Comparison of ENCODE assay signal across 37 mouse cellular contexts in genomic region chr1:87108564-87108963, GRCm38 (mm10). TPM values are rescaled to one million over a fixed set of nuclear protein-coding genes. Genes with fewer than 3 reads are reported as not detected.
"Had no signal": no experiment of that assay in that cellular context is flagged by ENCODE, and none has a peak within 500 bp of the region (broad histone marks: within the 10 kb centered on the region; RNA-seq: fewer than 3 reads in every experiment).

No protein-coding gene starts in this region.

- H3K4me3 ChIP-seq: left cerebral cortex, adult 2 months; limb, embryonic 10.5 days; limb, embryonic 12.5 days; limb, embryonic 13.5 days; limb, embryonic 15.5 days; liver, embryonic 12.5 days; liver, embryonic 13.5 days; liver, embryonic 15.5 days; lung, embryonic 15.5 days; megakaryocyte, embryonic 14.5 days; midbrain, embryonic 12.5 days; midbrain, embryonic 13.5 days; midbrain, embryonic 15.5 days; myocyte; neural tube, embryonic 12.5 days had no signal

- H3K9me3 ChIP-seq: limb, embryonic 10.5 days; limb, embryonic 12.5 days; limb, embryonic 13.5 days; limb, embryonic 15.5 days; liver, embryonic 12.5 days; liver, embryonic 13.5 days; liver, embryonic 15.5 days; lung, embryonic 15.5 days; megakaryocyte, embryonic 14.5 days; midbrain, embryonic 12.5 days; midbrain, embryonic 13.5 days; midbrain, embryonic 15.5 days; neural tube, embryonic 12.5 days had no signal

- ATAC-seq: liver, embryonic 12.5 days; liver, postnatal 0 days; midbrain, embryonic 13.5 days; midbrain, embryonic 15.5 days; midbrain, embryonic 16.5 days had no signal

- H3K4me2 ChIP-seq: limb, embryonic 12.5 days; limb, embryonic 13.5 days; limb, embryonic 15.5 days; liver, embryonic 11.5 days; liver, embryonic 12.5 days; liver, embryonic 13.5 days; liver, embryonic 15.5 days; lung, embryonic 14.5 days; lung, embryonic 15.5 days; midbrain, embryonic 12.5 days; midbrain, embryonic 13.5 days; midbrain, embryonic 15.5 days; neural tube, embryonic 12.5 days had no signal

- DNase-seq: left cerebral cortex, postnatal 4 days; liver; liver, embryonic 13.5 days; liver, postnatal 0 days; lung, adult 18-20 months; lung, adult 2 months; lung, embryonic 14.5 days; lung, postnatal 10 days; lung, postnatal 14 days; lung, postnatal 36 days; lung, postnatal 4 days; midbrain, embryonic 14.5 days had no signal

- H3K27me3 ChIP-seq: limb, embryonic 12.5 days; limb, embryonic 13.5 days; limb, embryonic 15.5 days; liver, embryonic 12.5 days; liver, embryonic 13.5 days; liver, embryonic 15.5 days; lung, embryonic 15.5 days; midbrain, embryonic 12.5 days; midbrain, embryonic 13.5 days; midbrain, embryonic 15.5 days; neural tube, embryonic 12.5 days had no signal

- H3K36me3 ChIP-seq: limb, embryonic 10.5 days; limb, embryonic 12.5 days; limb, embryonic 13.5 days; limb, embryonic 15.5 days; liver, embryonic 12.5 days; liver, embryonic 13.5 days; liver, embryonic 15.5 days; lung, embryonic 15.5 days; midbrain, embryonic 12.5 days; midbrain, embryonic 13.5 days; midbrain, embryonic 15.5 days; neural tube, embryonic 12.5 days had no signal

- H3K27ac ChIP-seq: left cerebral cortex, adult 2 months; limb, embryonic 10.5 days; limb, embryonic 12.5 days; limb, embryonic 13.5 days; limb, embryonic 15.5 days; liver, embryonic 12.5 days; liver, embryonic 13.5 days; liver, embryonic 14.5 days; liver, embryonic 15.5 days; lung, embryonic 15.5 days; macrophage; midbrain, embryonic 12.5 days; midbrain, embryonic 13.5 days; midbrain, embryonic 15.5 days; neural tube, embryonic 12.5 days had no signal

- H3K4me1 ChIP-seq: limb, embryonic 10.5 days; limb, embryonic 12.5 days; limb, embryonic 13.5 days; limb, embryonic 15.5 days; liver, embryonic 12.5 days; liver, embryonic 13.5 days; liver, embryonic 15.5 days; lung, embryonic 15.5 days; midbrain, embryonic 12.5 days; midbrain, embryonic 13.5 days; midbrain, embryonic 15.5 days; neural tube, embryonic 12.5 days had no signal

- H3K9ac ChIP-seq: limb, embryonic 12.5 days; limb, embryonic 13.5 days; limb, embryonic 15.5 days; liver, embryonic 12.5 days; liver, embryonic 13.5 days; liver, embryonic 14.5 days; liver, embryonic 15.5 days; liver, postnatal 0 days; lung, embryonic 14.5 days; lung, embryonic 15.5 days; midbrain, embryonic 12.5 days; midbrain, embryonic 13.5 days; midbrain, embryonic 15.5 days; neural tube, embryonic 12.5 days had no signal

RNA-seq across cellular contexts. Expression of gene Alpi, which starts 7.2 kb away (rescaled TPM):
- polyA plus RNA-seq: limb, embryonic 10.5 days; limb, embryonic 11.5 days; limb, embryonic 12.5 days; limb, embryonic 15.5 days; liver, embryonic 11.5 days; liver, embryonic 12.5 days; liver, embryonic 13.5 days; liver, embryonic 14.5 days; liver, postnatal 0 days; lung, adult 2 months; lung, embryonic 14.5 days; lung, embryonic 16.5 days; macrophage; midbrain, embryonic 12.5 days; midbrain, embryonic 13.5 days; midbrain, embryonic 14.5 days; midbrain, embryonic 16.5 days; midbrain, postnatal 0 days; neural tube, embryonic 11.5 days; neural tube, embryonic 12.5 days had no signal

RNA-seq across cellular contexts. Expression of gene Akp3, which starts 16.2 kb away (rescaled TPM):
- polyA plus RNA-seq: limb, embryonic 10.5 days; limb, embryonic 11.5 days; limb, embryonic 12.5 days; limb, embryonic 13.5 days; limb, embryonic 15.5 days; liver, adult 2 months; liver, embryonic 11.5 days; liver, embryonic 12.5 days; liver, embryonic 13.5 days; liver, embryonic 14.5 days; liver, embryonic 15.5 days; liver, embryonic 16.5 days; liver, postnatal 0 days; lung, adult 2 months; lung, embryonic 14.5 days; lung, embryonic 15.5 days; lung, embryonic 16.5 days; macrophage; midbrain, embryonic 12.5 days; midbrain, embryonic 13.5 days; midbrain, embryonic 14.5 days; midbrain, embryonic 15.5 days; midbrain, embryonic 16.5 days; midbrain, postnatal 0 days; neural tube, embryonic 11.5 days; neural tube, embryonic 12.5 days had no signal

RNA-seq across cellular contexts. Expression of gene Alppl2, which starts 18.8 kb away (rescaled TPM):
- polyA plus RNA-seq: limb, embryonic 10.5 days; limb, embryonic 11.5 days; limb, embryonic 12.5 days; limb, embryonic 13.5 days; limb, embryonic 14.5 days; limb, embryonic 15.5 days; liver, adult 2 months; liver, embryonic 12.5 days; liver, embryonic 13.5 days; liver, embryonic 14.5 days; liver, embryonic 15.5 days; liver, embryonic 16.5 days; liver, postnatal 0 days; lung, embryonic 14.5 days; lung, embryonic 15.5 days; lung, embryonic 16.5 days; macrophage; midbrain, embryonic 12.5 days; midbrain, embryonic 13.5 days; midbrain, embryonic 14.5 days; midbrain, embryonic 15.5 days; midbrain, embryonic 16.5 days; midbrain, postnatal 0 days; myocyte; neural tube, embryonic 11.5 days; neural tube, embryonic 12.5 days had no signal

RNA-seq across cellular contexts. Expression of gene Ecel1, which starts 47.8 kb away (rescaled TPM):
- polyA plus RNA-seq: liver, adult 2 months; liver, embryonic 13.5 days; liver, embryonic 15.5 days; lung, adult 2 months; macrophage had no signal
